Mouse (Mus musculus) ovary, postnatal 10 days (tissue): ENCODE measurements around the gene Phactr1.
A peak's percentile ranks its signal among the peaks of the same experiment; 100 is the strongest.

Experiments
- DNase-seq: peaks from one replicate; pipeline ENCODE4 v3.0.0; 2022; ENCODE audit warnings: low spot score

The Phactr1 gene

DNA sequence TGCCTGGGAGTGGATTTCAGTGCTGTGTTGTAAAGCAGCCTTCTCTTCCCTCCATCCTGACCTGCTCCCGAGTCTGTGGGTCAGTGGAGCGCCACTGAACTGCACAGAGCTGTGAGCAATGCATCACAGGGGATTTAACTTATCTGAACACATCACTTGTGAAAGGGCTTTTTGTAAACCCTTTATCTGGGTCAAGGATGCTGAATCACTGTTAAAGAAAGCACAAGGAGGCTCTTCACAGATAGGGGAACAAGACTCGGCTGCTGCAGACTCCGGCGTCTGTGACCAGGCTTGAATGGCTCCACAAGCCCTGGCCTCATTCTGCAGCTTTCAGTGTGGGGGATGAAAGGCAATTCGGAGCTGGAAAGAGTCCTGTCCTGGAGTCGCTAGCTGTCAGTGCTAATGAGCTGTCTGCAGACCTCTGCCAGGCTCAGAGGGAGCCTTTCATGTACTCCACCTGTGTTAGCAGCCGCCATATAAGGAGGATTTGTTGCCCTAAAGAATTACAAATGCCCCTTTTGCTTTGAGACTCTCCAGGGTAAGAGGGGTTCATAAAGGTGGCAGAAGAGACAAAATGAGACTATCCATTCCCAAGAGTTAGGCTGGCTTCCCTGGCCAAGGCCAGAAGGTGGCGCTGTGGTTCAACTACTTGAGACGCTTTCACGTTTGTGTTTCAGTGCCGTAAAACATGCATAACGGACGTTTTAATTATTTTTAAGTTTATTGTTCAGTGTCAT lies 502.2 kb downstream of the Phactr1 start:
- peak; percentile 69 for DNase-seq

GRCm38 (mm10) chr13:43183248-43184055 lies 503.0 kb downstream of the Phactr1 start:
- no peak for DNase-seq

DNA sequence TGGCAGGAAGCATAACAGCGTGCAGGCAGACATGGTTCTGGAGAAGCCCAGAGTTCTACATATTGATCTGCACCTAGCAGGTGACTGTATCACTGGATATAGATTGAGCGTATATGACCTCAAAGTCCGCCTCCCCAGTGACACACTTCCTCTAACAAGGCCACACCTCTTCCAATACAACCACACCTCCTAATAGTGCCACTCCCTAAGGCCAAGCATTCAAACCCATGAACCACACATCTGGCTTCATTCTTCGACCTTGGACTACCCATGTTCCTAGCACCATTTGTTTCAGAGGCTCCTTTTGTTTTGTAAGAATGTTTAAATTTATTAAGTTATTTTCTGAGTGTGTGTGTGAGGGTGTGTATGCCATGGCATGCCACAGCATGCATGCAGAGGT lies 507.3 kb downstream of the Phactr1 start:
- no peak for DNase-seq
